Mouse (Mus musculus) megakaryocyte, embryonic 14.5 days (primary cell): ENCODE data around the gene Ndufaf5.

Experiments used
- FLI1 ChIP-seq: IDR thresholded peaks from 2 replicates; pipeline ENCODE4 v1.6.1; 2012; ENCODE audit warnings: low read length, inconsistent platforms, mixed read lengths
- GATA1 ChIP-seq: IDR thresholded peaks from 3 replicates; pipeline ENCODE4 v1.6.1; 2012; ENCODE audit warnings: mixed read lengths, low read length, inconsistent platforms, borderline replicate concordance

DNA sequence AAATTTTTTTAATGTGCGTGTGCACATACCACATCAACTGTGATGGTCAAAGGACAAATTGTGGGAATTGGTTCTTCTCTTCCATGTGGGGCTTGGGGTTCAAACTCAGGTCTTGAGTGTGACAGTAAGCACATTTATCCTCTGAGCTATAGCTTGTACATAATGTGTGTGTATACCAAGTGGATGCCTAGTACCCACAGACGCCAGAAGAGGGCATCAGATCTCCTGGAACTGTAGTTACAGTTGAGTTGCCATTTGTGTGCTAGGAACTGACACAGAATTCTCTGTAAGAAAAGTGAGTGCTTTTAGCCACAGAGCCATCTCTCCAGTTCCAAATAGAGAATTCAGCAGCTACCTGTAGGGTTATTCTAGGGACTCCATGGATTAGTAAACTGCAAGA is 44.9 kb upstream of the Ndufaf5 start:
- TF ChIP-seq GATA1 = no peak
- TF ChIP-seq FLI1 = no peak
